Mouse (Mus musculus) liver, adult 2 months (tissue): ENCODE results near the gene Mybphl. TPM values are rescaled to one million over a fixed set of nuclear protein-coding genes. Genes with fewer than 3 reads are reported as not detected.

Experiments
- DNase-seq: peaks from one replicate; pipeline ENCODE4 v3.0.0-alpha.2; 2011; ENCODE audit warnings: low read depth, low spot score; ENCODE audit errors: extremely low read depth
- H3K27ac ChIP-seq: fragments of 200-500 bp; replicated peaks from 2 replicates; pipeline ENCODE4 v1.5.1; 2012; ENCODE audit warnings: low read depth, mild to moderate bottlenecking, control low read depth, inconsistent platforms, low read length; ENCODE audit not compliant: insufficient read depth
- H3K27me3 ChIP-seq: fragments of 200-500 bp; 2 replicates; pipeline ENCODE4 v1.6.1; 2012; ENCODE audit warnings: mild to moderate bottlenecking, moderate library complexity, low read length, inconsistent platforms; ENCODE audit not compliant: control insufficient read depth, insufficient read depth
- H3K36me3 ChIP-seq: fragments of 200-500 bp; 2 replicates; pipeline ENCODE4 v1.6.1; 2012; ENCODE audit warnings: low read length, inconsistent platforms; ENCODE audit not compliant: control insufficient read depth, insufficient read depth
- H3K4me1 ChIP-seq: fragments of 200-500 bp; 2 replicates; pipeline ENCODE4 v1.6.1; 2011; ENCODE audit warnings: low read length; ENCODE audit not compliant: control insufficient read depth, insufficient read depth
- H3K4me3 ChIP-seq: fragments of 200-500 bp; 2 replicates; pipeline ENCODE4 v1.5.1; 2011; ENCODE audit warnings: low read depth, mild to moderate bottlenecking, control low read depth, low read length, moderate library complexity; ENCODE audit not compliant: insufficient read depth
- H3K79me2 ChIP-seq: fragments of 200-500 bp; 2 replicates; pipeline ENCODE4 v1.6.1; 2012; ENCODE audit warnings: inconsistent platforms, mild to moderate bottlenecking, low read length, moderate library complexity; ENCODE audit not compliant: control insufficient read depth, insufficient read depth
- H3K9ac ChIP-seq: fragments of 200-500 bp; 2 replicates; pipeline ENCODE4 v1.6.1; 2012; ENCODE audit warnings: low read depth, mild to moderate bottlenecking, control low read depth, inconsistent platforms, low read length
- CTCF ChIP-seq: fragments of 200-500 bp; IDR thresholded peaks from 2 replicates; pipeline ENCODE4 v1.5.1; 2011; ENCODE audit warnings: low read depth, low read length, control low read depth
- POLR2A ChIP-seq: fragments of 200-500 bp; IDR thresholded peaks from 2 replicates; pipeline ENCODE4 v1.6.1; 2011; ENCODE audit warnings: low read length, control low read depth; ENCODE audit not compliant: insufficient read depth; ENCODE audit errors: extremely low read depth
- WGBS: fragments of 180-500 bp; shearing (Covaris S2); methylation state at CpG from one replicate; pipeline ENCODE4 v1.1.7; 2018; 5-methylcytosine and 5-hydroxymethylcytosine counted together
- polyA plus RNA-seq: library from polyadenylated mRNA; depleted of rRNA; stranded (reverse); fragments of >200 nt; gene quantifications from 2 replicates; pipeline ENCODE4 v1.2.3, GENCODE M21; 2012; rRNA removed
- total RNA-seq: library from RNA; depleted of rRNA; stranded (reverse); fragments of >200 nt; gene quantifications from 2 replicates; pipeline ENCODE4 v1.2.3, GENCODE M21; 2014; rRNA removed

Gene Mybphl
- total and polyA plus RNA-seq, 2 experiments, result not detected

GRCm38 (mm10) chr3:108424944-108425623 lies 60.4 kb downstream of the Mybphl start:
- Histone ChIP-seq H3K27me3 (no peaks in the 10 kb centered on the region), H3K27ac (no peak overlapping the region), H3K36me3 (peaks cover 37% of the 10 kb centered on the region), H3K4me3 (no peak overlapping the region), H3K9ac (no peak overlapping the region), H3K79me2 (no peaks in the 10 kb centered on the region), H3K4me1 (no peaks in the 10 kb centered on the region)
- DNase-seq, result no peak
- no peak for TF ChIP-seq POLR2A
- TF ChIP-seq CTCF, result no peak
- WGBS, result 96% methylated on average over 7 of the region's 7 CpGs

GRCm38 (mm10) chr3:108425624-108426018 lies 60.9 kb downstream of the Mybphl start:
- TF ChIP-seq CTCF, result no peak
- TF ChIP-seq POLR2A, result no peak
- H3K36me3 ChIP-seq, result peaks cover 38% of the 10 kb centered on the region
- WGBS, result 95% methylated on average over 6 of the region's 6 CpGs

More at GRCm38 (mm10) chr3:108425624-108426018, 60.9 kb downstream of the Mybphl start:
- H3K4me3 ChIP-seq, result no peak overlapping the region
- no peak overlapping the region for H3K9ac ChIP-seq
- H3K4me1 ChIP-seq, result no peaks in the 10 kb centered on the region
- H3K27me3 ChIP-seq, result no peaks in the 10 kb centered on the region
- DNase-seq, result no peak
- H3K79me2 ChIP-seq, result no peaks in the 10 kb centered on the region
- no peak overlapping the region for H3K27ac ChIP-seq

Other genes starting within 250 kb of the Mybphl start
- gene Gnai3, start 218.8 kb upstream of the Mybphl start, total RNA-seq, result 89.5 and 92.8 TPM in 2 replicates
- gene Gnai3, start 218.8 kb upstream of the Mybphl start, polyA plus RNA-seq, result 19.0 and 24.6 TPM in 2 replicates
- not detected in 2 replicates for gene Gpr61, start 210.0 kb upstream of the Mybphl start, total RNA-seq
- not detected in 2 replicates for gene Gpr61, start 210.0 kb upstream of the Mybphl start, polyA plus RNA-seq
- gene Amigo1, start 178.6 kb upstream of the Mybphl start, total RNA-seq, result 2.7 and 3.8 TPM in 2 replicates
- gene Amigo1, start 178.6 kb upstream of the Mybphl start, polyA plus RNA-seq, result 9.3 and 15.1 TPM in 2 replicates
- gene Cyb561d1, start 163.7 kb upstream of the Mybphl start, total RNA-seq, result 2.1 and 2.4 TPM in 2 replicates
- gene Cyb561d1, start 163.7 kb upstream of the Mybphl start, polyA plus RNA-seq, result 3.8 and 4.1 TPM in 2 replicates
- 0.28 and 0.34 TPM in 2 replicates for gene Atxn7l2, start 154.0 kb upstream of the Mybphl start, total RNA-seq
- gene Atxn7l2, start 154.0 kb upstream of the Mybphl start, polyA plus RNA-seq, result 1.7 and 2.0 TPM in 2 replicates
- 0.09 TPM in 1 of 2 replicates, not detected in the other for gene Sypl2, start 138.3 kb upstream of the Mybphl start, total RNA-seq
- 0.06 and 0.09 TPM in 2 replicates for gene Sypl2, start 138.3 kb upstream of the Mybphl start, polyA plus RNA-seq
- 85.9 and 86.7 TPM in 2 replicates for gene Psma5, start 108.0 kb upstream of the Mybphl start, total RNA-seq
- 40.5 and 46.4 TPM in 2 replicates for gene Psma5, start 108.0 kb upstream of the Mybphl start, polyA plus RNA-seq
- 6.5 and 10.5 TPM in 2 replicates for gene Sort1, start 80.8 kb upstream of the Mybphl start, total RNA-seq
- gene Sort1, start 80.8 kb upstream of the Mybphl start, polyA plus RNA-seq, result 5.1 and 8.3 TPM in 2 replicates
- gene Psrc1, start 18.9 kb downstream of the Mybphl start, total RNA-seq, result 0.40 TPM in 1 of 2 replicates, not detected in the other
- 0.26 and 0.37 TPM in 2 replicates for gene Psrc1, start 18.9 kb downstream of the Mybphl start, polyA plus RNA-seq
- 0.18 and 0.47 TPM in 2 replicates for gene Celsr2, start 50.6 kb downstream of the Mybphl start, total RNA-seq
- gene Celsr2, start 50.6 kb downstream of the Mybphl start, polyA plus RNA-seq, result 0.60 and 0.61 TPM in 2 replicates
- gene Sars, start 80.3 kb downstream of the Mybphl start, total RNA-seq, result 31.3 and 35.5 TPM in 2 replicates
- gene Sars, start 80.3 kb downstream of the Mybphl start, polyA plus RNA-seq, result 21.3 and 24.7 TPM in 2 replicates
- gene 1700013F07Rik, start 169.2 kb downstream of the Mybphl start, total RNA-seq, result not detected in 2 replicates
- not detected in 2 replicates for gene 1700013F07Rik, start 169.2 kb downstream of the Mybphl start, polyA plus RNA-seq
- 0.55 and 0.60 TPM in 2 replicates for gene 5330417C22Rik, start 171.6 kb downstream of the Mybphl start, total RNA-seq
- 0.20 and 0.45 TPM in 2 replicates for gene 5330417C22Rik, start 171.6 kb downstream of the Mybphl start, polyA plus RNA-seq
- gene Tmem167b, start 197.6 kb downstream of the Mybphl start, total RNA-seq, result 25.0 and 25.7 TPM in 2 replicates
- gene Tmem167b, start 197.6 kb downstream of the Mybphl start, polyA plus RNA-seq, result 2.7 and 3.3 TPM in 2 replicates
- 7.3 and 9.9 TPM in 2 replicates for gene Taf13, start 206.8 kb downstream of the Mybphl start, total RNA-seq
- 2.5 and 3.0 TPM in 2 replicates for gene Taf13, start 206.8 kb downstream of the Mybphl start, polyA plus RNA-seq
- 1.2 and 1.7 TPM in 2 replicates for gene Wdr47, start 226.4 kb downstream of the Mybphl start, total RNA-seq
- 0.50 and 0.73 TPM in 2 replicates for gene Wdr47, start 226.4 kb downstream of the Mybphl start, polyA plus RNA-seq